Mouse (Mus musculus): ENCODE results near the gene Dync1li2.

Dync1li2 gene

GRCm38 (mm10) chr8:104442299-104443124 is at the start of gene Dync1li2:
Dync1li2 (minus strand) TSS chr8:104443047.
- peak; percentile 97 to 98 for DNase-seq

- no peak for DNase-seq
Measured at GRCm38 (mm10) chr8:104479091-104479490, 36.2 kb upstream of the Dync1li2 start.

- DNase-seq, result no peak
Measured at GRCm38 (mm10) chr8:104472465-104472864, 29.6 kb upstream of the Dync1li2 start.

- no peak for DNase-seq
Measured at GRCm38 (mm10) chr8:104467463-104467862, 24.6 kb upstream of the Dync1li2 start.

GRCm38 (mm10) chr8:104452177-104452576 is 9.3 kb upstream of the Dync1li2 start:
- DNase-seq, result no peak

- no peak for DNase-seq
Measured at GRCm38 (mm10) chr8:104448796-104449195, 5.9 kb upstream of the Dync1li2 start.

GRCm38 (mm10) chr8:104446016-104446415 is 3.2 kb upstream of the Dync1li2 start:
- DNase-seq, result no peak

GRCm38 (mm10) chr8:104445248-104445647 is 2.4 kb upstream of the Dync1li2 start:
- no peak for DNase-seq

GRCm38 (mm10) chr8:104443125-104443679 is 355 bp upstream of the Dync1li2 start:
- DNase-seq, result no peak

GRCm38 (mm10) chr8:104441613-104442012 is 1.2 kb downstream of the Dync1li2 start:
- no peak for DNase-seq

GRCm38 (mm10) chr8:104439461-104439860 is 3.4 kb downstream of the Dync1li2 start:
- DNase-seq, result no peak

GRCm38 (mm10) chr8:104437494-104438135 is 5.2 kb downstream of the Dync1li2 start:
- no peak for DNase-seq

- DNase-seq, result no peak
Measured at GRCm38 (mm10) chr8:104436591-104436990, 6.3 kb downstream of the Dync1li2 start.

- DNase-seq, result peak; percentile 100
Measured at GRCm38 (mm10) chr8:104436038-104436437, 6.8 kb downstream of the Dync1li2 start.

- peak; percentile 49 to 56 for DNase-seq
Measured at GRCm38 (mm10) chr8:104434826-104435354, 8.0 kb downstream of the Dync1li2 start.

GRCm38 (mm10) chr8:104434275-104434674 is 8.6 kb downstream of the Dync1li2 start:
- DNase-seq, result peak; percentile 74 to 76

GRCm38 (mm10) chr8:104433191-104433842 is 9.5 kb downstream of the Dync1li2 start:
- no peak for DNase-seq

- no peak for DNase-seq
Measured at GRCm38 (mm10) chr8:104432656-104433055, 10.2 kb downstream of the Dync1li2 start.

GRCm38 (mm10) chr8:104430230-104430629 is 12.6 kb downstream of the Dync1li2 start:
- DNase-seq, result no peak

GRCm38 (mm10) chr8:104427703-104428102 is 15.1 kb downstream of the Dync1li2 start:
- DNase-seq, result no peak

GRCm38 (mm10) chr8:104422313-104422712 is 20.5 kb downstream of the Dync1li2 start:
- DNase-seq, result no peak

- no peak for DNase-seq
Measured at GRCm38 (mm10) chr8:104416022-104416421, 26.8 kb downstream of the Dync1li2 start.

- DNase-seq, result no peak
Measured at GRCm38 (mm10) chr8:104414204-104414603, 28.6 kb downstream of the Dync1li2 start.
